Mouse (Mus musculus): ENCODE measurements around the gene Siva1. TPM values are rescaled to one million over a fixed set of nuclear protein-coding genes. Genes with fewer than 3 reads are reported as not detected.

Siva1 gene
- total RNA-seq, 2 experiments from 2014 or later, result 163 to 291 TPM

DNA sequence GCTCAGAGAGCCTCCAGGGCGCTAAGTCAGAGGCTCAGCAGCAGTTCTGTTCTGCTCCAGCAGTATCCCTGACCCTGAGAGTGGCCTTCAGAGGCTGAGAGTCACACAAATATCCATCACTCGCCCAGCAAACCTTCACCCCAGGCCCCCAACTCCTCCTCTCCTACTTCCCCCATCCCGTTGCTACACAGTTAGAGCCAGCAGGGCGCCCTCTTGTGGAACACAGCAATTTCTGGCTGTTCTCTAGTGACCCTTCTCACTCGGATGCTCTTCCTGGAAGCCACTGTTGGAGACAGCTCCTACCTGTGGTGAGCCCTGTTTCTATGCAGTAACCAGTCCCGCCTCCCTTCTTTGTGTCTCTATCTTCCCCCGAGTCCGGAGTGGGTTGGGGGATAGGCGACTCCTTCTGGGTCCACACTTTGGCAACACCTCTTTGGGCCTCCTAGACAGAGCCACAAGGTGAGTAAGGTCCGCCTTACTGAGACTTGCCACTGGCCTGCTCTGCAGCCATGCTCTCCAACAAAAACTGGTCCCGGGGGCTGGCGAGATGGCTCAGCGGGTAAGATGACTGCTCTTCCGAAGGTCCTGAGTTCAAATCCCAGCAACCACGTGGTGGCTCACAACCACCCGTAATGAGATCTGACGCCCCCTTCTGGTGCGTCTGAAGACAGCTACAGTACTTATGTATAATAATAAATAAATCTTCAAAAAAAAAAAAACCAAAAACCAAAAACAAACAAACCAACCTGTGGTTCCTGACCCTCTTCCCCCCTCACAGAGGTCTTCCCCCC is 31.0 kb downstream of the Siva1 start:
- peak; percentile 61 for ATAC-seq (replicated peaks; ENCODE audit: poor library complexity)

DNA sequence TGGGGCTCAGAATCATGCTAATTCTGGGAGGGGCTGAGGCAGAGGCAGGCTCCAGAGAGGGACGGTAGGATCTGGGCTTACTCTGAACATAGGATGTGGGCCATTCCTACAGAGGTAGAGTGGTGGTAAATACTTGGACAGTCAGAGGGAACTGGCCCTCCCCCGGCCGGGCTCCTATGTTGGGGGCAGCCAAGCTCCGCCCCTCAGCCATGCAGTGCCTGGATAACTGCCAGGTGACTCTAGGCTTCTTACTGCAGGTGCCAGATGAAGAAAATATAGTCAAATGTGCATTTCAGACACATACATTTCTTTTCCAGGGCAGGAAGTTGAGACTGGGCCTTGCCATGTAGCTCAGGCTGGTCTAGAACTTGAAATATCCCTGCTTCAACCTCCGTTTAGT is 32.6 kb downstream of the Siva1 start:
- no peak for ATAC-seq (replicated peaks; ENCODE audit: poor library complexity)

DNA sequence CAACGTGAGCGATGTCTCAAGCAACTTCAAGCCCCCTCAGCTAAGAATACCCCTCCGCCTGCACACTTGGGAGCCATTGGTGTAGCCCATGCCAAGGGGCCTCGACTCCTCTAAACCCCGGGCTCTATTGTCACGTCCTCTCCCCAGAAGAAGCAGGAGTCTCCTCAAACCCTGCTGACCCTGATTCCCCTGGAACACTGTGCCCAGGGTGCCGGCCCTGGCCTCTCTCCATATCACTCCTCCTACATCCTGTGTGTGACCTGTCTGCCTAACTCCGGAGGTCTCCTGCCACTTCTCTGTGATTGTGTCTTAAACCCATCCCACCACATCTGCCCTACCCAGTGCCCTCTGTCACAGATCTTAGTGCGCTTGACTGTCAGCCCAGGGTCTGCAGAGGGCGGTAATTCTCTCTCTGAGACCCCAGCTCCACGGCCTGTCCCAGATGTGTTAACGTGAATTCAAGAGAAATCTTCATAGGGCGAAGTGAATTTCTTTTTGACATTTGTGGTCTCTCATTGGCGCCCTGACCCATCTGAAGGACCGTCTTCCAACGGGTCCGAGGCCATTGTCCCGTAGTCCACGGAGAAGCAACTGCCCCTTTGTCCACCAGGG is 33.6 kb downstream of the Siva1 start:
- ATAC-seq (replicated peaks; ENCODE audit: poor library complexity), result no peak

DNA sequence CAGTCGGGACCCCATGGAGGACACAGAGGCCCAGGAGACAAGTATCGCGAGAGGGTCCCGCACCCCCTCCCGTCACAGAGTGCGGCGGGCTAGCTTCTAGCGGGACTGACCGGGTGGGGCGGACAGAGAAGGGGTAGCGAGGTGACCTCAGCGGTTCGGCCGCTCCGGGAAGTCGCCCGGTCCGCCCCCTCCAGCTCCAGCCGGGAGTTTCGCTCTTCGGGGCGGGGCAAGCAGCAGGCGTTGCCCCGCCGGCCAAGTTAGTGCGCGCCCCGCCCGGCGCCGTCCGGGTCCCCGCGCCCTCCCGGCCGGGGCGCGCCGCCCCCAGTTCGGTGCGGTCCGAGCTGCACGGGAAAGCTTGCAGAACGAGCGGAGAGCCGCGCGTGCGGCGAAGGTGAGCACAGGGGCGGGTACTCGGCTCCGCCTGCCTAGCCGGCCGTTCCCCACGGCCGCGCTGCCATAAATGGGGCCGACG is 34.1 kb downstream of the Siva1 start, which contains the start of gene Zbtb42:
Gene Zbtb42 (plus strand): TSS at position 274 of the 472 bp plus-strand sequence.
- peak; percentile 12; the same call in 1 of the 2 replicates for ATAC-seq (replicated peaks; ENCODE audit: poor library complexity)

DNA sequence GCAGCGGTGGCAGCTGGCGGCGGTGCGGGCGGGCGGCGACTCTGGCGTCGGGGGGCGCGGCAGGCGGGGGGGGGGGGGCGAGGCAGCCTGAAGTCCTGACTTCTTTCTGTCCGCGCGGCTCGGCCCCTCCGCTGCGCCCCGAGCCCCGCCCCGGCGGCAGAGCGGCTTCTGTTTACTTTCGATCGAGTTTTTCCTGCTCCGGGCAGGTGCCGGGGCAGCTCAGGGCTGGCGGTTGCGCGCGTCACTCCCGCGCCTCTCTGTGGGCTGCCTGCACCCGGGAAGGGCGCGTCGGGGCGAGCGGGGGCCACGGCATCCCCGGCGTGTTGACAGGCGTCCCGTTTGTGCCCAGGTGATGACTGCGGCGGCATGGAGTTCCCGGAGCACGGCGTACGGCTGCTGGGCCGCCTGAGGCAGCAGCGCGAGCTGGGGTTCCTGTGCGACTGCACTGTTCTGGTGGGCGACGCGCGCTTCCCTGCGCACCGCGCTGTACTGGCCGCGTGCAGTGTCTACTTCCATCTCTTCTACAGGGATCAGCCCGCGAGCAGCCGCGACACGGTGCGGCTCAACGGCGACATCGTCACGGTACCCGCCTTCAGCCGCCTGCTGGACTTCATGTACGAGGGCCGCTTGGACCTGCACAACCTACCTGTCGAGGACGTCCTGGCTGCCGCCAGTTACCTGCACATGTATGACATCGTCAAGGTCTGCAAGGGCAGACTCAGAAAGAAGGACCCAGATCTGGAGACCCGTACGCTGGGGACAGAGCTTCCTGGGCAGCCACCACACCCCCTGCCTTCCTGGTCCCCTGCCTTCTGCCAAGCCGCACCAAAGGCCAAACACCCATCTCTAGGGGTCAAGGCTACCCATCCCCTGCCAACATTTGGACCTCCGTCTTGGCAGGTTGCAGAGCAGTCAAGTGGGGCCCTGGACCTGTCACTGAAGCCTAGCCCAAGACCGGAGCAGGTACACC is 34.8 kb downstream of the Siva1 start:
- ATAC-seq (replicated peaks; ENCODE audit: poor library complexity), result no peak

DNA sequence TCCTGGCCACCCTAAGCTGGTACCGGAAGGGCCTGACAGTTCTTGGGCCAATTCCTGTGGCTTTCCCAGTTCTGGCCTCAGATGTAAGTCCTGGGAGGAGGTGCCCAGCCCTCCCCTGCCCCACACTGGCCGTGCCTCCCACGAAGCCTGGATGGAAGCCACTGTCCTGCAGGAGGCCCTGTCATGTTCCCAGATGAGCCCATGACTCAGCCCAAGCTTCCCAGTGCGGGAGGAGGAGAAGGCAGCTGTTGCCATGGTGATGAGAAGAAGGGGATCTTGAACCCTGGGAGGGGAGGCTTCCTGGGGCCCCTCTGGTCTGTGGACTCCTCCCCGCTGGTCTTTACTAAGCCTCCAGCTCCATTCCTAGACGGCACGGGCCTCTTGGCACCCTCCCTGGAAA is 38.9 kb downstream of the Siva1 start:
- ATAC-seq (replicated peaks; ENCODE audit: poor library complexity), result no peak

DNA sequence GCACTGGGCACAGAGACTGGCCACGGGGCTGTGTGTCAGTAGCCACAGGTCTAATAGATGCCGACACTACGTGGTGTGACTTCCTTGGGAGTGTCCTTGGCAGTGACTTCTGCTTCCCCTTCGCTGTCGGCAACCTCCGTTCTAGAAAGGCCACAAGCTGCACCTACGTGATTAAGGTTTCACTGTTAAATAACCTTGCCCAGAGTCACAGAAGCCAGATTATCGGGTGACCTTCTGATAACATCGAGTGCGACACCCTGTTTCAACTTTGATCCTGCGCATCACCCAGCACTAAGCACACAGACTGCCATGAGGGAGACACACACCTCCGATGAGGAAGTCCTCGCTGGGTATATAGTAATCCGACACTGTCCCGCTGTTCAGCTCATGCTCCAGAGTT is 44.0 kb downstream of the Siva1 start:
- ATAC-seq (replicated peaks; ENCODE audit: poor library complexity), result peak; percentile 68

DNA sequence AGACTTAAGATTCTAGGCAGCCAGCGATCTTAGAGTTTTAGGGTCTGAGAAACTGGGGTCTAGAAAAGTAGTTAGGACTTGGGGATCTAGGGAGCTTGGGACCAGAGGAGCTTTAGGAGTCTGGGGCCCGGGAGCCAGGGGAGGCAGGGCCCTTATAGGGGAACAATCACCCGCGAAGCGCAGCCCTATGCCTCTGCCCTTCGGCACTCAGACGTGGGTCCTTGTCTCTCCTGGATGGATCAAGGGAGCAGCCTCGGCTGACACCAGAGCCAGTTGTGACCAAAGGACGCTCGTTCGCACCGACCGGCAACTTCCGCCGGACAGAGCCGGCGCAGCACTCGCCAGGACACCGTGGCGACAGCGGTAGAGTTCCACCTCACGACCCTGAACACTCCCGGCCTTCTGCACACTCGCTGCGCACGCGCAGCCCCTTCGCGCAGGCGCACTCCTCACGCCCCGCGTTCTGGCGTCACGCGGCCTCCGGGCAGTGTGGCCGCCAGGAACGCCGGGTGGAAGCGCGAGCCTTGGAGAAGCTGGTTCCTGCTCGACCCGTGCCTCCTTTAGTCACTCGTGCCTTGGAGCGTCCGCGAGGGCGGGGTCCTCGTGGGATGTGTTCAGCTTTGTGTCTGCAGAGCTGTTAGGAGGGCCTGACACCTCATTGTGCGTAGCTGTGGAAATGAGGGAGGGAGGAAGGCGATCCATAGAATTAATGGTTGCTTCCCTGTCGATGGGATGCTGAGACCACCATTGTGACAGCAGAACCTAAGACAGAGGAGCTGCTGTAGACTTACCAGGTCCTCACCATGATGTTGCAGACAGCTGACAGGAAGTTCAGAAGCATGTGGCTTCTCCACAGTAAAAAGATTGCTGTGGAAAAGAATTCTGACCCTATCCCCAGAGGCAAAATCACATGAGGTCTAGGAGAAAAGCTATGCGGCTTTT is 49.0 kb downstream of the Siva1 start:
- ATAC-seq (replicated peaks; ENCODE audit: poor library complexity), result peak; percentile 86

DNA sequence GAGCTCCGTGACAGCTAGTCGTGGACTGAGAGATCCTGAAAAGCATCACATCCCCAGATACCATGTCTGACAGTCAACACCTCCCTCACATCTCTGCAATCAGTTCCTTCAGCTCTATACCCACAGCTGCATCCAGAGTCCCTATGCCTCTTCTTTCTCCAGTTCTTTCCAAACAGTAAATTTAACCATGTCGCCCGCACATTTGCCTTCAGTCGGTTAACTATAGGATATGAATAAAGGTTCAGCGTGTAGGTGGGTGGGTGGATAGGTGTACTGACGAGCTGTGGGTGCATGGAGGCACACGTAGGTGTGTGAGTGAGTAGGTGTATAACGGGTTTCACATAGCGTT is 49.6 kb downstream of the Siva1 start:
- ATAC-seq (replicated peaks; ENCODE audit: poor library complexity), result no peak

DNA sequence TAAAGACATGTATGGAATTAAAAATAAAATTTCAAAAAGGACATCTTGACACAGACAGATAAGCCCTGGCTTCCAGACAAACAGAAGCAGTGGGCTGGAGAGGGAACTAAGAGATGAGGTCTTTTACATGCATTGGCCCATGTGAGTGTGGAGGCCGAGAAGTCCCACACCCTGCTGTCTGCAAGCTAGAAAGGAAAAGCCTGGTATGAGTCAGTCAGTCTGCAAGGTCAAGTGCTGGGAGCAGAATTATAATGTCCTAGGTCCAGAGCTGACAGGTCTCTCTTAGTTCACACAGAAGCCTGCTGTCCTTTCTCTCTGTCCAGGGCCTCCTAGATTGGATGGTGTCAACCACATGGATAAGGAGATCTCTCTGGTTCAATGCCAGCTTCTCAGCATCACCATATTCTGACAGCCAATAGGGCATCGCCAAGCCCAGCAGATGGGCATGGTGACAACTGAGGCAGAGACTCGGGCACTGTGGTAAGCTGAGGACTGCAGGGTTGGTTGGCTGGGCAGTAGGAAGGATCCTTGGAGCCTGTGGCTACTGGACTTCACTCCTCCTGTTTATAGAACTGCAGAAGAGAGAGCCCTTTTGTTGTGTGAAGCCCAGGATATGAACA is 52.4 kb downstream of the Siva1 start:
- ATAC-seq (replicated peaks; ENCODE audit: poor library complexity), result no peak

Other genes with a start within 250 kb of the Siva1 start
- not detected in 2 replicates for gene A530016L24Rik, start 155.2 kb upstream of the Siva1 start, total RNA-seq (2015)
- not detected in 2 replicates for gene A530016L24Rik, start 155.2 kb upstream of the Siva1 start, total RNA-seq (2017)
- not detected in 2 replicates for gene Tmem179, start 127.9 kb upstream of the Siva1 start, total RNA-seq (2015)
- not detected in 2 replicates for gene Tmem179, start 127.9 kb upstream of the Siva1 start, total RNA-seq (2017)
- 11.0 and 13.6 TPM in 2 replicates for gene Inf2, start 55.9 kb upstream of the Siva1 start, total RNA-seq (2015)
- gene Inf2, start 55.9 kb upstream of the Siva1 start, total RNA-seq (2017), result 4.8 and 7.1 TPM in 2 replicates
- 113 and 131 TPM in 2 replicates for gene Adssl1, start 24.6 kb upstream of the Siva1 start, total RNA-seq (2015)
- gene Adssl1, start 24.6 kb upstream of the Siva1 start, total RNA-seq (2017), result 113 and 126 TPM in 2 replicates
- gene Akt1, start 30.2 kb downstream of the Siva1 start, total RNA-seq (2015), result 84.3 and 85.6 TPM in 2 replicates
- gene Akt1, start 30.2 kb downstream of the Siva1 start, total RNA-seq (2017), result 74.8 and 96.1 TPM in 2 replicates
- gene Zbtb42, start 34.1 kb downstream of the Siva1 start, total RNA-seq (2015), result 1.8 and 2.1 TPM in 2 replicates
- gene Zbtb42, start 34.1 kb downstream of the Siva1 start, total RNA-seq (2017), result 0.54 and 0.92 TPM in 2 replicates
- 0.59 and 2.1 TPM in 2 replicates for gene Cep170b, start 75.8 kb downstream of the Siva1 start, total RNA-seq (2015)
- gene Cep170b, start 75.8 kb downstream of the Siva1 start, total RNA-seq (2017), result 1.1 and 4.7 TPM in 2 replicates
- 26.6 and 48.3 TPM in 2 replicates for gene Pld4, start 116.0 kb downstream of the Siva1 start, total RNA-seq (2015)
- gene Pld4, start 116.0 kb downstream of the Siva1 start, total RNA-seq (2017), result 16.4 and 26.7 TPM in 2 replicates
- not detected in 2 replicates for gene Ahnak2, start 158.0 kb downstream of the Siva1 start, total RNA-seq (2015)
- gene Ahnak2, start 158.0 kb downstream of the Siva1 start, total RNA-seq (2017), result not detected in 2 replicates
- 0.39 and 0.52 TPM in 2 replicates for gene Clba1, start 164.3 kb downstream of the Siva1 start, total RNA-seq (2015)
- gene Clba1, start 164.3 kb downstream of the Siva1 start, total RNA-seq (2017), result 0.87 and 1.0 TPM in 2 replicates
- gene Cdca4, start 184.7 kb downstream of the Siva1 start, total RNA-seq (2015), result 64.3 and 68.9 TPM in 2 replicates
- gene Cdca4, start 184.7 kb downstream of the Siva1 start, total RNA-seq (2017), result 56.8 and 63.6 TPM in 2 replicates
- 11.4 and 14.1 TPM in 2 replicates for gene Gpr132, start 223.5 kb downstream of the Siva1 start, total RNA-seq (2015)
- gene Gpr132, start 223.5 kb downstream of the Siva1 start, total RNA-seq (2017), result 5.7 and 6.1 TPM in 2 replicates

All from megakaryocyte progenitor cell, adult 5-6 weeks (primary cell).